Mouse (Mus musculus) limb, embryonic 11.5 days (tissue): ENCODE data around the gene Wnt10b. TPM values are rescaled to one million over a fixed set of nuclear protein-coding genes. Genes with fewer than 3 reads are reported as not detected.
"Not testable (repeated sequence)": the region's sequence is repeated elsewhere in the genome, so short reads cannot be mapped to it uniquely, and the experiment has no call there.

Source experiments
- ATAC-seq: fragments of 200-750 bp; cut with Nextera tagmentation; 2 replicates; pipeline ENCODE4 v1.8.0; 2017; ENCODE audit warnings: low read depth; ENCODE audit not compliant: insufficient number of reproducible peaks, low FRiP score, low TSS enrichment
- DNase-seq: peaks from one replicate; pipeline ENCODE4 v3.0.0-alpha.2; 2015; ENCODE audit warnings: low spot score
- H3K27ac ChIP-seq: fragments of 300-500 bp; sonication (generic); replicated peaks from 2 replicates; pipeline ENCODE4 v1.5.1; 2014; ENCODE audit warnings: low read depth, mild to moderate bottlenecking, low read length
- H3K27me3 ChIP-seq: fragments of 300-500 bp; sonication (generic); 2 replicates; pipeline ENCODE4 v1.6.1; 2014; ENCODE audit warnings: mild to moderate bottlenecking, low read length, mixed read lengths; ENCODE audit not compliant: control insufficient read depth, insufficient read depth
- H3K36me3 ChIP-seq: fragments of 300-500 bp; sonication (generic); 2 replicates; pipeline ENCODE4 v1.6.1; 2014; ENCODE audit warnings: mild to moderate bottlenecking, low read length, moderate library complexity, mixed read lengths; ENCODE audit not compliant: control insufficient read depth, insufficient read depth
- H3K4me1 ChIP-seq: fragments of 300-500 bp; sonication (generic); 2 replicates; pipeline ENCODE4 v1.6.1; 2014; ENCODE audit warnings: low read length, mixed read lengths; ENCODE audit not compliant: control insufficient read depth, insufficient read depth
- H3K4me2 ChIP-seq: fragments of 300-500 bp; sonication (generic); 2 replicates; pipeline ENCODE4 v1.6.1; 2014; ENCODE audit warnings: low read depth, mild to moderate bottlenecking, moderate library complexity; ENCODE audit not compliant: severe bottlenecking
- H3K4me3 ChIP-seq: fragments of 300-500 bp; sonication (generic); 2 replicates; pipeline ENCODE4 v1.5.1; 2014; ENCODE audit warnings: low read depth, low read length
- H3K9ac ChIP-seq: fragments of 300-500 bp; sonication (generic); 2 replicates; pipeline ENCODE4 v1.6.1; 2014; ENCODE audit warnings: mild to moderate bottlenecking, low read length
- H3K9me3 ChIP-seq: fragments of 300-500 bp; sonication (generic); 2 replicates; pipeline ENCODE4 v1.6.1; 2016; ENCODE audit warnings: low read length; ENCODE audit not compliant: control insufficient read depth
- WGBS: fragments of 180-500 bp; shearing (Covaris S2); extraction: QIAGEN DNeasy Blood & Tissue Kit; methylation state at CpG from one replicate; pipeline ENCODE4 v1.1.7; 2014; 5-methylcytosine and 5-hydroxymethylcytosine counted together
- polyA plus RNA-seq: library from polyadenylated mRNA; unstranded; fragments of >200 nt; fragmentation: Nextera tagmentation; extraction: Ambion mirVana; gene quantifications from 2 replicates; pipeline ENCODE4 v1.2.1, GENCODE M21; 2014

Gene Wnt10b
- polyA plus RNA-seq, 1 experiment from 2014 or later = 0.81 TPM

DNA sequence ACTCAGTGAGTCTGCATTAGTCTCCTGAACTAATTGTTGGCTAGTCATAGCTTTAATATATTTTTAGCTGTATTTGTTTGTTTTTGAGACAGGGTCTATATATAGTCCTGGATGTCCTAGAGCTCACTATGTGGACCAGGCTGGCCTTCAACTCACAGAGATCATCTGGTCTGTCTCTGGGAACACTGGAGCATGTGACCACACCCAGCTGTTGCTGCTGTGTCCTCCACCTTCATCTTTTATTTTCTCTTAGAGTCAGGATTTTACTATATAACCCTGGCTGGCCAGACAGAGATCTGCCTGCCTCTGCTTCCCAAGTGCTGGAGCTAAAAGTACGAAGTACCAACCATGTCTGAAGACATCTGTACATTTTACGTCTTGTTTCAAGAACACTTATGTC lies 28.9 kb downstream of the Wnt10b start:
- 96% methylated on average over 2 of the region's 2 CpGs for WGBS
- Histone ChIP-seq H3K9me3 (no peaks in the 10 kb centered on the region), H3K4me1 (no peaks in the 10 kb centered on the region), H3K4me3 (no peak overlapping the region), H3K27me3 (no peaks in the 10 kb centered on the region), H3K27ac (no peak overlapping the region), H3K4me2 (no peak overlapping the region), H3K9ac (no peak overlapping the region), H3K36me3 (no peaks in the 10 kb centered on the region; the same call in 1 of the 2 replicates)
- no peak for ATAC-seq
- no peak for DNase-seq

DNA sequence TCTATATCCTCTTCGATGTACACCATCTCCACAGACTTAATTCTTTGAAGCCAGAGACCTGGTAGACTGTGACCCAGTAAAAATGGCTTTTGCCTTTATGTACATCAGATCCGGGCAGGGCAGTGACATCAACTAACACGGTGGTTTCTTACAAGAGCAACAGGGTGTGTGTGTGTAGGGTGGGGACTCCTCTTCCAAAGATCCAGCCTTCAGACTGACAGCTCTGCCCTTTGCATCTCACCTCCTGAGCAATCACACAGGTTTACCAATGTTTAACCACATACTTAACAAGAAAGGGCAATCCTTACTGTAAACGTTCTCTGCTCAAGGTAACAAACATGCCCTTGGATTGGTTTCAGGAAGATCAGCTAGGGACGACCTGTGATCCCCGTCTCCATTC lies 30.7 kb downstream of the Wnt10b start:
- Histone ChIP-seq H3K27me3 (no peaks in the 10 kb centered on the region), H3K9me3 (no peaks in the 10 kb centered on the region; the same call in 1 of the 2 replicates), H3K4me1 (no peaks in the 10 kb centered on the region), H3K4me3 (no peak overlapping the region), H3K27ac (no peak overlapping the region), H3K36me3 (peaks cover under 1% of the 10 kb centered on the region), H3K4me2 (no peak overlapping the region), H3K9ac (no peak overlapping the region)
- ATAC-seq (no peak), DNase-seq (no peak)
- WGBS = 83% methylated on average over 6 of the region's 6 CpGs

DNA sequence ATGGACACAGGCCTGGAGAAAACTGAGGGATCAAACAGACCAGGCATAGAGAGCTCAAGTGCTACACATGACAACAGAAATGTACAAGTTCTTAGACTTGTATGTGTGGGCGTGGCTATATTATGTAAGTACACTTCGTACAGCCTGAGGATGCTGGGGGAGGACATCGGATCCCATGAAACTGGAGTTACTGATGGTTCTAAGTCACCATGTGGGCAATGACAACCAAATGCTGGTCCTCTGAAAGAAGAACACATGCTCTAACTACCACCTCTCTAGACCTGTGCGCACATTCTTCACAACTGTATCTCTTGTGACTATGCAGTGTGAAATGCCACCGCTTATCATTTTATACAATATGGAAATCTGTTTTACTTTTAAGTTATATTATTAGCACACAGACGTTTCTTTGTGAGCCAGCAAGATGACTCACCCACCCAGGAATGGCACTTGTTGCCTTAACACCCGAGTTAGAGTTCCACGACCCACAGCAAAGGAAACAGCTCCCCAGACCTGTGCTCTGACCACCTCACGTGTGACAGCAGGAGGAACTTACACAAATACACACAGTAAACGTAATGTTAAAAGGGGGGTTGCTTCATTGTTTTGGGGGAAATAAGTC lies 31.5 kb downstream of the Wnt10b start:
- no peaks in the 10 kb centered on the region; the same call in 1 of the 2 replicates for H3K9me3 ChIP-seq
- no peak overlapping the region for H3K4me3 ChIP-seq
- DNase-seq = no peak
- no peak overlapping the region for H3K9ac ChIP-seq
- ATAC-seq = no peak
- no peaks in the 10 kb centered on the region for H3K4me1 ChIP-seq
- no peak overlapping the region for H3K27ac ChIP-seq
- H3K4me2 ChIP-seq = no peak overlapping the region
- H3K27me3 ChIP-seq = no peaks in the 10 kb centered on the region
- 91% methylated on average over 10 of the region's 10 CpGs for WGBS
- H3K36me3 ChIP-seq = peaks cover 3% of the 10 kb centered on the region

DNA sequence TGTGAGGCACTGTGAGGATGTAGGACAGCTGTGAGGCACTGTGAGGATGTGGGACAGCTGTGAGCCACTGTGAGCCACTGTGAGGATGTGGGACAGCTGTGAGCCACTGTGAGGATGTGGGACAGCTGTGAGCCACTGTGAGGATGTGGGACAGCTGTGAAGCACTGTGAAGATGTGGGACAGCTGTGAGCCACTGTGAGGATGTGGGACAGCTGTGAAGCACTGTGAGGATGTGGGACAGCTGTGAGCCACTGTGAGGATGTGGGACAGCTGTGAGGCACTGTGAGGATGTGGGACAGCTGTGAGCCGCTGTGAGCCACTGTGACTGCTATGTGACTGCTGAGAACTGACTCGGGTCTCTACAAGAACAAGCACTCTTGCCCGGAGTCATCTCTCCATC lies 34.1 kb downstream of the Wnt10b start:
- H3K27me3 ChIP-seq, H3K4me2 ChIP-seq, DNase-seq, H3K9ac ChIP-seq, H3K4me1 ChIP-seq, H3K4me3 ChIP-seq, ATAC-seq, H3K9me3 ChIP-seq, H3K27ac ChIP-seq: not testable (repeated sequence)
- H3K36me3 ChIP-seq = peaks cover 15% of the 10 kb centered on the region
- WGBS = 93% methylated on average over 3 of the region's 3 CpGs

DNA sequence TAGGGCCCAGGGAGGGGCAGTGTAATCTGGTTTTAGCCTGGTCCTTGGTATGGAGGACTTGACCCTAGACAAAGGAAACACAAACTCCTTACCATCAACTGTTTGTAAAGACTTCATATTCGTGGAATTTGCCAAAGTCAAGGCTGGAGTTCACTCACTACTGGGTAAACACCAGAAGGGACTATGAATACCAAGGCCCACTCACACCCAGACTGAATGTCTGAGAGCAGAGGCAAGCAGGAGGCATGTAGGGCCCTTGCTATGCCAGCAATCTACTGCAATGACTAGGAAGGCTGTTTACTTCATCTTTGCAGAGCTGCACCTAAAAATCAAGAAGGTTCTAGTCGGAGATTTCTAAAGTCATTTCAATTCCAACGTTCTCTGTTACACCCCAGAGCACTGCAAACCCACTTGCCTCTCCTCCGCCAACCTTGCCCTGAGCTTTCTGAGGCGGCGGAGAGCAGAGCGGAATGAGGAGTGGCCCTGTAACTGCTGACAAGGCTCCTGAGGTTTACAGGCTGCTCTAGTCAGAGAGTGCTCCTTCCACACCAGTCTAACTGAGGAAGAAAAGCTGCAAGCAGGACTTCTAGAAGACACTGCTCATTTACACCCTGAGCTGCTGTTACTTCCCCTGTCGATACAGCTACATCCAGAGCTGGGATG lies 35.1 kb downstream of the Wnt10b start:
- Histone ChIP-seq H3K9ac (no peak overlapping the region), H3K9me3 (no peaks in the 10 kb centered on the region; the same call in 1 of the 2 replicates), H3K27me3 (no peaks in the 10 kb centered on the region), H3K4me2 (no peak overlapping the region), H3K4me1 (no peaks in the 10 kb centered on the region), H3K27ac (no peak overlapping the region; the same call in 1 of the 2 replicates), H3K36me3 (peaks cover 16% of the 10 kb centered on the region), H3K4me3 (no peak overlapping the region)
- ATAC-seq = no peak
- DNase-seq = no peak
- WGBS = 84% methylated on average over 8 of the region's 8 CpGs

DNA sequence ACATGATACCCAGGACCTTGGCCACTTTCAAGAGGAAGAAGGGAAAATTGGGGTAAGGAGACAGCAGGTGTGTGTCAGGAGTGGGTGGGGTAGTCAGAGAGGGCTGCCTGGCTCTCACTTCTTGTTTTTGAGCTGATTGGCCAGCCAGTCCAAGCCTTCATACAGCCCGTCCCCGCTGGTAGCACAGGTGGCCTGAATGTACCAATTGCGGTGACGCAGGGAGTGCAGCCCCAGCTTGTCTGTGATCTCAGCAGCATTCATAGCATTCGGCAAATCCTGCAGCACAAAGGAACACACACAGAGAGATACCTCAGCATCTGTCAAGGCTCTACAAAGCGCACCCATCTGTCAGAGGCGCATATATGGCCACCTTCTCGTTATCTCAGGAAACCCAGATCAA lies 37.7 kb downstream of the Wnt10b start:
- H3K27ac ChIP-seq = no peak overlapping the region
- H3K4me1 ChIP-seq = no peaks in the 10 kb centered on the region
- WGBS = 88% methylated on average over 8 of the region's 8 CpGs
- DNase-seq = no peak
- peaks cover 21% of the 10 kb centered on the region for H3K36me3 ChIP-seq
- H3K9ac ChIP-seq = no peak overlapping the region
- no peak overlapping the region for H3K4me3 ChIP-seq
- H3K4me2 ChIP-seq = no peak overlapping the region
- no peaks in the 10 kb centered on the region for H3K27me3 ChIP-seq
- no peaks in the 10 kb centered on the region; the same call in 1 of the 2 replicates for H3K9me3 ChIP-seq
- ATAC-seq = no peak

DNA sequence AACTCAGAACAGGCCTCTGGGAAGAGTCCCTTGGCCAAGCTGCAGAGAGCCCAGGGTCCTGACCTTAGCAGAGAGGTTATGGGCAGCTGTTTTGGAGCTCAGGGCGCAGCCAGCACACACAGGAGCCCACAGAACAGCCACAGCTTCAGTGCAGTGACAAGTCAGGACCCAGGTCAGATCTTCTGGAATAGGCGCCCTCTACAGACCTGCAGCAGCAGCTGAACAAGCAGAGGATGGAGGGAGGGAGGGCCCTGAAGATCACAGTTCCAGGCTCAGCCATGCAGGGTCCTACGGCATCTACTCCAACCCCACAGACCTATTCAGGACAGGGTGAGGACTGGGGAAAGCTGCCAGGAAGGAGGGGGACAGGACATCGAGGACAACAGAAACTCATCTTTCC lies 39.2 kb downstream of the Wnt10b start:
- no peak overlapping the region for H3K27ac ChIP-seq
- DNase-seq = no peak
- H3K4me1 ChIP-seq = no peaks in the 10 kb centered on the region
- H3K9ac ChIP-seq = no peak overlapping the region
- peaks cover 21% of the 10 kb centered on the region for H3K36me3 ChIP-seq
- H3K27me3 ChIP-seq = no peaks in the 10 kb centered on the region
- H3K4me2 ChIP-seq = no peak overlapping the region
- no peak overlapping the region for H3K4me3 ChIP-seq
- H3K9me3 ChIP-seq = no peaks in the 10 kb centered on the region; the same call in 1 of the 2 replicates
- WGBS = 68% methylated on average over 4 of the region's 4 CpGs
- ATAC-seq = no peak

DNA sequence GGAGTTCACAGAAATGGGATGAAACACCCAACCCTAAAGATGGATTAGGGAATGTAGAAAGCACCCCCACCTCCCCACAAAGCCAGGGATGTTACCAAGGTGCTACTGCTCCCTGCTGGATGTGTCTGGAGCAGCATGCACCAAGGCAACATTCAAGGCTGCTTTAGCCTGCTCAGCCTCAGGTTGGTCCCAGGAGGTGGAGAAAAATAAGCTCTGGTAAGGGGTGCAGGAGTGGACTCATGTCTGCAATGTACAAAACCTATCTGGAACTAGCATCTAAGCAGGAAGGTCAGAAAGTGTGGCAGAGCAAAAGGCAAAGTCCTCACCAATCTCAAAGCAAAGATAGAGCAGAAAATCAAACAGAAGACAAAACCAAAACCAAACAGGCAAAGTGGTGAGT lies 40.1 kb downstream of the Wnt10b start:
- Histone ChIP-seq H3K9ac (no peak overlapping the region), H3K4me1 (no peaks in the 10 kb centered on the region), H3K9me3 (no peaks in the 10 kb centered on the region; the same call in 1 of the 2 replicates), H3K27ac (no peak overlapping the region), H3K4me2 (no peak overlapping the region), H3K4me3 (no peak overlapping the region), H3K36me3 (peaks cover 21% of the 10 kb centered on the region), H3K27me3 (no peaks in the 10 kb centered on the region)
- DNase-seq = no peak
- ATAC-seq = no peak
